Mouse (Mus musculus): ENCODE results near the gene Vps72. TPM values are rescaled to one million over a fixed set of nuclear protein-coding genes. Genes with fewer than 3 reads are reported as not detected.

Vps72 gene
- polyA plus RNA-seq, 1 experiment from 2014 or later = 238 TPM

GRCm38 (mm10) chr3:95159987-95160963, 49.5 kb downstream of the Vps72 start, which contains the start of gene Sema6c:
Sema6c (plus strand) TSS chr3:95160457.
- Histone ChIP-seq H3K4me1 (ENCODE audit: control insufficient read depth, insufficient read depth, low read length) (peaks cover 29% of the 10 kb centered on the region), H3K36me3 (ENCODE audit: control insufficient read depth, insufficient read depth, low read length) (no peaks in the 10 kb centered on the region), H3K4me2 (peak within 1 kb of the TSS; percentile 76), H3K27ac (ENCODE audit: low read depth, low read length) (peak within 1 kb of the TSS; percentile 57), H3K9ac (ENCODE audit: low read length) (peak within 1 kb of the TSS; percentile 81), H3K27me3 (ENCODE audit: control insufficient read depth, insufficient read depth, low read length) (no peaks in the 10 kb centered on the region; the same call in 1 of the 2 replicates), H3K9me3 (ENCODE audit: control insufficient read depth, low read length) (no peaks in the 10 kb centered on the region), H3K4me3 (ENCODE audit: low read depth, low read length) (peak within 1 kb of the TSS; percentile 65)
- DNase-seq (ENCODE audit: low spot score, missing footprints) = peak; percentile 99
- under 1% methylated on average over 66 of the region's 66 CpGs for WGBS
- ATAC-seq (ENCODE audit: low FRiP score) = peak; percentile 96

GRCm38 (mm10) chr3:95161041-95161551, 50.3 kb downstream of the Vps72 start:
- H3K27me3 ChIP-seq (ENCODE audit: control insufficient read depth, insufficient read depth, low read length) = no peaks in the 10 kb centered on the region; the same call in 1 of the 2 replicates
- H3K9ac ChIP-seq (ENCODE audit: low read length) = peak overlapping the region; percentile 81
- peaks cover 29% of the 10 kb centered on the region for H3K4me1 ChIP-seq (ENCODE audit: control insufficient read depth, insufficient read depth, low read length)
- peak; percentile 34 for ATAC-seq (ENCODE audit: low FRiP score)
- H3K9me3 ChIP-seq (ENCODE audit: control insufficient read depth, low read length) = no peaks in the 10 kb centered on the region
- under 1% methylated on average over 30 of the region's 30 CpGs for WGBS
- H3K4me3 ChIP-seq (ENCODE audit: low read depth, low read length) = peak overlapping the region; percentile 65
- no peak overlapping the region; the same call in 1 of the 2 replicates for H3K27ac ChIP-seq (ENCODE audit: low read depth, low read length)
- DNase-seq (ENCODE audit: low spot score, missing footprints) = peak; percentile 94
- H3K36me3 ChIP-seq (ENCODE audit: control insufficient read depth, insufficient read depth, low read length) = no peaks in the 10 kb centered on the region
- peak overlapping the region; percentile 76 for H3K4me2 ChIP-seq

DNA sequence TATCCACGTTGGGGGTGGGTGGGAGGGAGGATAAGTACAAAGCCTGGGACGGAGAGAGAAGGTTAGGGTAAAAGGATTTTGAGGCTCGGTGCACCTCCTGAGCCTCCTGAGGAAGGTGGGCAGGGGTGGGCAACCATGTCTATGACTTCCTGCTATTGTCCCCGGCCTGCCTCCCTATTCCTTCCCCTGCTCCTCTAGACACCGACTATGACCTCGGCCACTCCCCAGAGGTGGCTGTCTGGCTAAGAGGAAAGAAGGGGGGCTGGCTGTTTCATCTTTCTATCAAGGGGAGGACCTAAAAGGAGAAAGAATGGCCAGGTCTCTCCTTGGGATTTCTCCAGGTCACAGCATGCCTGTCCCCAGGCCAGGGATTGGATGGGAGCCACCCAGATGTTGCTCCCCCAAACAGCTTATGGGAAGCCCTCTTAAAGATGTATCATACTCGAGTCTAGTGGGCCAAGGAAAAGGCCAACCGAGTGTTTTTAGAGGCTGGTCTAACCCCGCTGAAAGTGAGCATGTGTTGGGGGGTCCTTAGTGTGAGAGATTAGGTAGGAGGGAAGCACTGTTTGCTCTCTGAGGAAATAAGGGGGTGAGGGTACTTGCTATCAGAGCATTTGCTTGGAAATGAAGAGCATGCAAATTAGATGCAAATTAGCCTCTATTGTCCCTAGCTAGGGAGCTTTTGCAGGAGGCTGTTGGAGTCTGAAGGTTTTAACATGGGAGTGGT, 51.0 kb downstream of the Vps72 start:
- peak overlapping the region; percentile 81 for H3K9ac ChIP-seq (ENCODE audit: low read length)
- H3K4me2 ChIP-seq = peak overlapping the region; percentile 76
- H3K27me3 ChIP-seq (ENCODE audit: control insufficient read depth, insufficient read depth, low read length) = no peaks in the 10 kb centered on the region; the same call in 1 of the 2 replicates
- WGBS = 4% methylated on average over 9 of the region's 9 CpGs
- DNase-seq (ENCODE audit: low spot score, missing footprints) (no peak), ATAC-seq (ENCODE audit: low FRiP score) (peak; percentile 4; the same call in 1 of the 2 replicates)
- H3K36me3 ChIP-seq (ENCODE audit: control insufficient read depth, insufficient read depth, low read length) = no peaks in the 10 kb centered on the region
- H3K4me1 ChIP-seq (ENCODE audit: control insufficient read depth, insufficient read depth, low read length) = peaks cover 29% of the 10 kb centered on the region
- H3K27ac ChIP-seq (ENCODE audit: low read depth, low read length) = peak overlapping the region; percentile 12; the same call in 1 of the 2 replicates
- H3K9me3 ChIP-seq (ENCODE audit: control insufficient read depth, low read length) = no peaks in the 10 kb centered on the region
- peak overlapping the region; percentile 65 for H3K4me3 ChIP-seq (ENCODE audit: low read depth, low read length)

GRCm38 (mm10) chr3:95162345-95162628, 51.5 kb downstream of the Vps72 start:
- H3K4me2 ChIP-seq = peak overlapping the region; percentile 76
- DNase-seq (ENCODE audit: low spot score, missing footprints) = no peak
- no peaks in the 10 kb centered on the region for H3K9me3 ChIP-seq (ENCODE audit: control insufficient read depth, low read length)
- no peak for ATAC-seq (ENCODE audit: low FRiP score)
- no peaks in the 10 kb centered on the region; the same call in 1 of the 2 replicates for H3K27me3 ChIP-seq (ENCODE audit: control insufficient read depth, insufficient read depth, low read length)
- 55% methylated on average over 2 of the region's 2 CpGs for WGBS
- peak overlapping the region; percentile 65 for H3K4me3 ChIP-seq (ENCODE audit: low read depth, low read length)
- no peak overlapping the region for H3K27ac ChIP-seq (ENCODE audit: low read depth, low read length)
- H3K36me3 ChIP-seq (ENCODE audit: control insufficient read depth, insufficient read depth, low read length) = no peaks in the 10 kb centered on the region
- H3K9ac ChIP-seq (ENCODE audit: low read length) = peak overlapping the region; percentile 81
- peaks cover 29% of the 10 kb centered on the region for H3K4me1 ChIP-seq (ENCODE audit: control insufficient read depth, insufficient read depth, low read length)

DNA sequence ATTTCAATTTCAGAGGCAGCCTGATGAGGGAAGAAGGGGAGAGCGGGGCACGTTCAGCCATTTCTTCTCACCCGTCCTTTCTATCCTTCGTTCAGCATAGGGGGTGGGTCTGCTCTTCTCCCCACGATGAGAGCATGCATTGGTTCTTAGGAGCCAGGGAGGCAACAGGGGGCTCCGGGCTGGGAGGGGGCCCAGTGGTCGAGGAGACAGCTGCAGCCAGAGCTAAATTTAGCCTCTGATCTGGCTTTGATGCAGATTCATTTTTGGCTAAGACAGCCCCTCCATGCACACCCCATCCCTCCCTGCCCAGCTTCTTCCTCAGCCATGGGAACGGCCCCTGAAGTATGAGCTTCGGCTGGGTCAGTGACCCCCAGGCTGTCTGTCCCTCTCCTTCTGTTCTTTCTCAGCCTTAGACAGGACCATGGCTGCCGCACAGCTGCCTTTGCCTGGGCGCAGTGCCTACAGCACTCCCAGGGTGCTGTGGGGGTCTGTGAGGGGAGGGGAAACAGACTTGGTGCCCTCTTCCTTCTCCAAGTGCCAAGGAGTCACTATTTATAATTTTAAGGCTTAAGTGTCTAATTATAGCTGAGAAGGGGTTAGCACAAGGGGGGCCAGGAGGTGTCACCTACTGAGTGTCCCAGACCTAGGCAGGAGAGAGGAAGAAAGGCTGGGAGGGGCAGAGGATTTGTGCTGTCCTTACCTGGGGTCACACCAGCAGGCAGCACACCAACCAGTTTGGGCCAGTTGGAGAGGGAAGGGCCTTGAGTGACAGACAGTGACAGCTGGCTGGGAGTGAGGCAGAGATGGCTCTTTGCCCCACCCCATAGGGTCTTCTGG, 52.8 kb downstream of the Vps72 start:
- no peaks in the 10 kb centered on the region for H3K9me3 ChIP-seq (ENCODE audit: control insufficient read depth, low read length)
- H3K36me3 ChIP-seq (ENCODE audit: control insufficient read depth, insufficient read depth, low read length) = peaks cover 5% of the 10 kb centered on the region
- H3K27ac ChIP-seq (ENCODE audit: low read depth, low read length) = no peak overlapping the region
- DNase-seq (ENCODE audit: low spot score, missing footprints) = no peak
- 69% methylated on average over 11 of the region's 11 CpGs for WGBS
- no peak overlapping the region for H3K9ac ChIP-seq (ENCODE audit: low read length)
- H3K4me3 ChIP-seq (ENCODE audit: low read depth, low read length) = no peak overlapping the region
- ATAC-seq (ENCODE audit: low FRiP score) = no peak
- no peaks in the 10 kb centered on the region; the same call in 1 of the 2 replicates for H3K27me3 ChIP-seq (ENCODE audit: control insufficient read depth, insufficient read depth, low read length)
- peak overlapping the region; percentile 12; the same call in 1 of the 2 replicates for H3K4me2 ChIP-seq
- peaks cover 29% of the 10 kb centered on the region for H3K4me1 ChIP-seq (ENCODE audit: control insufficient read depth, insufficient read depth, low read length)

GRCm38 (mm10) chr3:95164256-95164550, 53.4 kb downstream of the Vps72 start:
- H3K27me3 ChIP-seq (ENCODE audit: control insufficient read depth, insufficient read depth, low read length) = no peaks in the 10 kb centered on the region; the same call in 1 of the 2 replicates
- H3K9me3 ChIP-seq (ENCODE audit: control insufficient read depth, low read length) = no peaks in the 10 kb centered on the region
- DNase-seq (ENCODE audit: low spot score, missing footprints) = no peak
- no peak overlapping the region for H3K4me2 ChIP-seq
- H3K27ac ChIP-seq (ENCODE audit: low read depth, low read length) = no peak overlapping the region
- H3K4me3 ChIP-seq (ENCODE audit: low read depth, low read length) = no peak overlapping the region
- peaks cover 29% of the 10 kb centered on the region for H3K4me1 ChIP-seq (ENCODE audit: control insufficient read depth, insufficient read depth, low read length)
- no peak overlapping the region for H3K9ac ChIP-seq (ENCODE audit: low read length)
- H3K36me3 ChIP-seq (ENCODE audit: control insufficient read depth, insufficient read depth, low read length) = peaks cover 6% of the 10 kb centered on the region
- no peak for ATAC-seq (ENCODE audit: low FRiP score)
- WGBS = 74% methylated on average over 5 of the region's 5 CpGs

- no peak overlapping the region for H3K9ac ChIP-seq (ENCODE audit: low read length)
- H3K9me3 ChIP-seq (ENCODE audit: control insufficient read depth, low read length) = no peaks in the 10 kb centered on the region
- peaks cover 3% of the 10 kb centered on the region for H3K27me3 ChIP-seq (ENCODE audit: control insufficient read depth, insufficient read depth, low read length)
- ATAC-seq (ENCODE audit: low FRiP score) = no peak
- no peak overlapping the region for H3K4me2 ChIP-seq
- 84% methylated on average over 5 of the region's 5 CpGs for WGBS
- H3K4me1 ChIP-seq (ENCODE audit: control insufficient read depth, insufficient read depth, low read length) = peaks cover 22% of the 10 kb centered on the region
- no peak overlapping the region for H3K4me3 ChIP-seq (ENCODE audit: low read depth, low read length)
- peaks cover 6% of the 10 kb centered on the region for H3K36me3 ChIP-seq (ENCODE audit: control insufficient read depth, insufficient read depth, low read length)
- no peak overlapping the region for H3K27ac ChIP-seq (ENCODE audit: low read depth, low read length)
- DNase-seq (ENCODE audit: low spot score, missing footprints) = no peak
These were observed 54.0 kb downstream of the Vps72 start for GRCm38 (mm10) chr3:95164840-95165239.

DNA sequence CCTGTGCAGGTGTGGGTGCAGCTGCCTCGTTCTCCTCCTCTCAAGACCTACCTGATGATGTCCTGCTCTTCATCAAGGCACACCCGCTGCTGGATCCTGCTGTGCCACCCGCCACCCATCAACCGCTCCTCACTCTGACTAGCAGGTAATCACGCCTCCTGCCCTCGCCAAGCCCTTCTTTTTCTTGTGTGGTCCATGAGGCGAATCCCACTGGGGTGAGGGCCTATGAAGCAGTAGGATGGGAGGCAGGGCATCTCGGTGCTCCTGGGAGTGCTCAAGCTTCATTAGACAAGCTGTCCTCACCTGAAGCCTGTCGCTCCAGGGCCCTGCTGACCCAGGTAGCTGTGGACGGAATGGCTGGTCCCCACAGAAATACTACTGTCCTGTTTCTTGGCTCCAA, 59.2 kb downstream of the Vps72 start:
- Histone ChIP-seq H3K4me2 (no peak overlapping the region), H3K36me3 (ENCODE audit: control insufficient read depth, insufficient read depth, low read length) (peaks cover 24% of the 10 kb centered on the region), H3K9me3 (ENCODE audit: control insufficient read depth, low read length) (no peaks in the 10 kb centered on the region), H3K9ac (ENCODE audit: low read length) (no peak overlapping the region), H3K27ac (ENCODE audit: low read depth, low read length) (no peak overlapping the region), H3K4me3 (ENCODE audit: low read depth, low read length) (no peak overlapping the region), H3K27me3 (ENCODE audit: control insufficient read depth, insufficient read depth, low read length) (peaks cover 47% of the 10 kb centered on the region), H3K4me1 (ENCODE audit: control insufficient read depth, insufficient read depth, low read length) (peaks cover 11% of the 10 kb centered on the region)
- WGBS = 88% methylated on average over 10 of the region's 10 CpGs
- ATAC-seq (ENCODE audit: low FRiP score) (no peak), DNase-seq (ENCODE audit: low spot score, missing footprints) (no peak)
